In the genomic region with DNA sequence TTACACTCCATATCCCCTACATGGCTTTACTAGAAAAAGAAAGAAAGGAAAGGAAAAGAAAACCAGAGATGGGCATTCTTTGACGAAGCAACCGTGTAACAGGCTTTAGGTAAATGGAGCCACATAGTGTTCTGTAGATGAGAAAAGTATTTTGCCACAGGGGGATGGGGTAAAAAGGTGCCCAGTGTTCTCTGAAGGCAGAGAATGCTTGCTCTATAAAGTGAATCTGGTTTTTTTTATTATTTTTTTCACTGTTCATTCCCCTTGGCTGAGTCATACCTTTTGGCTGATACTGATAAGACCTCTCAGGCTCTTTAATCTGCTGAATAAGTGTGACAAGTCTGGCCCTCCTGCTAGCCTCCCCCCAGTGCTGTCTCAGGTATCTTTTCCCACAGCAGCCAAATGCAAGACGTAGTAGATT, we compare ENCODE assay signal across 8 mouse cellular contexts.
A peak's percentile ranks its signal among the peaks of the same experiment; 100 is the strongest.
DNase-seq lines count a peak whose midpoint lies in the region; ATAC-seq and TF ChIP-seq lines count a peak whose summit lies in the region.

No protein-coding gene starts in this region.

- peak; percentile 91 for ATAC-seq in heart, embryonic 13.5 days (ENCODE audit: extremely low read depth, insufficient number of reproducible peaks, low FRiP score, low TSS enrichment)
- peak; percentile 82 for ATAC-seq in G1E (ENCODE audit: extremely low read depth, insufficient number of reproducible peaks, low FRiP score, poor library complexity, severe bottlenecking)
- ATAC-seq in erythroid progenitor cell, adult 5-6 weeks (replicated peaks; ENCODE audit: low FRiP score, poor library complexity, severe bottlenecking) = peak; percentile 77
- peak; percentile 97 for ATAC-seq in liver, embryonic 12.5 days

- H3K9ac ChIP-seq in heart, embryonic 13.5 days = no peak overlapping the region; the same call in 1 of the 2 replicates
- H3K9ac ChIP-seq in liver, embryonic 12.5 days = no peak overlapping the region

- WGBS in heart, embryonic 13.5 days = 28% methylated on average over 3 of the region's 3 CpGs
- WGBS in liver, embryonic 12.5 days (ENCODE audit: insufficient replicate concordance) = 41% methylated on average over 3 of the region's 3 CpGs

- TF ChIP-seq CTCF in G1E (IDR thresholded peaks at IDR 0.05; ENCODE audit: low read depth, low read length) = no peak

- H3K27ac ChIP-seq in heart, embryonic 13.5 days (replicated peaks) = peak overlapping the region; percentile 58
- peak overlapping the region; percentile 90 for H3K27ac ChIP-seq in liver, embryonic 12.5 days

- no peaks in the 10 kb centered on the region for H3K9me3 ChIP-seq in heart, embryonic 13.5 days
- H3K9me3 ChIP-seq in G1E (replicated peaks) = 0 out of 2 replicates have a peak, but pooled peaks cover 2% of the 10 kb centered on the region
- H3K9me3 ChIP-seq in liver, embryonic 12.5 days (replicated peaks) = no peaks in the 10 kb centered on the region

- intact Hi-C loops in left cerebral cortex, postnatal 25 days (cut with DNase I) = no loop called here
- intact Hi-C loops in left cerebral cortex, postnatal 10 days (cut with DNase I) = no loop called here

- peak overlapping the region; percentile 52 for H3K4me2 ChIP-seq in heart, embryonic 13.5 days
- H3K4me2 ChIP-seq in liver, embryonic 12.5 days = peak overlapping the region; percentile 63

- H3K27me3 ChIP-seq in heart, embryonic 13.5 days (replicated peaks) = no peaks in the 10 kb centered on the region
- no peaks in the 10 kb centered on the region for H3K27me3 ChIP-seq in G1E (ENCODE audit: insufficient read depth, low read length)
- H3K27me3 ChIP-seq in liver, embryonic 12.5 days (replicated peaks) = 0 out of 2 replicates have a peak, but pooled peaks cover 4% of the 10 kb centered on the region

- H3K4me1 ChIP-seq in heart, embryonic 13.5 days = peaks cover 36% of the 10 kb centered on the region
- H3K4me1 ChIP-seq in G1E (ENCODE audit: insufficient read depth, low read depth, low read length) = no peaks in the 10 kb centered on the region; the same call in 1 of the 2 replicates
- peaks cover 43% of the 10 kb centered on the region for H3K4me1 ChIP-seq in liver, embryonic 12.5 days

- H3K36me3 ChIP-seq in heart, embryonic 13.5 days = no peaks in the 10 kb centered on the region
- no peaks in the 10 kb centered on the region for H3K36me3 ChIP-seq in G1E (replicated peaks)
- no peaks in the 10 kb centered on the region for H3K36me3 ChIP-seq in liver, embryonic 12.5 days

- DNase-seq in heart, postnatal 4 days = no peak
- DNase-seq in G1E (ENCODE audit: low spot score) = no peak
- no peak for DNase-seq in urinary bladder, postnatal 4 days (ENCODE audit: low spot score in 2 of 2)
- DNase-seq in left cerebral cortex, postnatal 25 days (ENCODE audit: low spot score in 2 of 2) = no peak
- DNase-seq in left cerebral cortex, postnatal 10 days (ENCODE audit: extremely low spot score in 1 of 2, low spot score in 2 of 2) = no peak

- no peak overlapping the region for H3K4me3 ChIP-seq in heart, embryonic 13.5 days
- H3K4me3 ChIP-seq in G1E (ENCODE audit: low read depth, low read length) = no peak overlapping the region
- no peak overlapping the region; the same call in 1 of the 2 replicates for H3K4me3 ChIP-seq in liver, embryonic 12.5 days
